Mouse (Mus musculus): ENCODE data around the gene Zfp503. TPM values are rescaled to one million over a fixed set of nuclear protein-coding genes. Genes with fewer than 3 reads are reported as not detected.

Gene Zfp503
- 1 to 10 TPM; 5.2 to 6.4 TPM for total RNA-seq (2023)

GRCm38 (mm10) chr14:21989291-21989913 is at the start of gene Zfp503:
Zfp503 (minus strand) TSS chr14:21989601.

GRCm38 (mm10) chr14:22019252-22019948 is 30.0 kb upstream of the Zfp503 start, which contains the start of gene Lrmda:
Lrmda (plus strand) TSS chr14:22019712.

Other genes with a start within 250 kb of the Zfp503 start
- 10 to 100 TPM; 32.6 to 34.5 TPM for gene Samd8, start 239.1 kb downstream of the Zfp503 start, total RNA-seq (2023)
- gene Dusp13, start 238.4 kb downstream of the Zfp503 start, total RNA-seq (2023) = not detected
- 100 to 1,000 TPM; 164 to 167 TPM for gene Vdac2, start 164.4 kb downstream of the Zfp503 start, total RNA-seq (2023)
- gene Comtd1, start 140.6 kb downstream of the Zfp503 start, total RNA-seq (2023) = 10 to 100 TPM; 15.7 to 17.8 TPM
- gene Lrmda, start 30.1 kb upstream of the Zfp503 start, total RNA-seq (2023) = 10 to 100 TPM; 16.3 to 20.1 TPM